Mouse (Mus musculus): Measurements from ENCODE around the gene Cox7b.
"Not testable (repeated sequence)": the region's sequence is repeated elsewhere in the genome, so short reads cannot be mapped to it uniquely, and the experiment has no call there.

The Cox7b gene

DNA sequence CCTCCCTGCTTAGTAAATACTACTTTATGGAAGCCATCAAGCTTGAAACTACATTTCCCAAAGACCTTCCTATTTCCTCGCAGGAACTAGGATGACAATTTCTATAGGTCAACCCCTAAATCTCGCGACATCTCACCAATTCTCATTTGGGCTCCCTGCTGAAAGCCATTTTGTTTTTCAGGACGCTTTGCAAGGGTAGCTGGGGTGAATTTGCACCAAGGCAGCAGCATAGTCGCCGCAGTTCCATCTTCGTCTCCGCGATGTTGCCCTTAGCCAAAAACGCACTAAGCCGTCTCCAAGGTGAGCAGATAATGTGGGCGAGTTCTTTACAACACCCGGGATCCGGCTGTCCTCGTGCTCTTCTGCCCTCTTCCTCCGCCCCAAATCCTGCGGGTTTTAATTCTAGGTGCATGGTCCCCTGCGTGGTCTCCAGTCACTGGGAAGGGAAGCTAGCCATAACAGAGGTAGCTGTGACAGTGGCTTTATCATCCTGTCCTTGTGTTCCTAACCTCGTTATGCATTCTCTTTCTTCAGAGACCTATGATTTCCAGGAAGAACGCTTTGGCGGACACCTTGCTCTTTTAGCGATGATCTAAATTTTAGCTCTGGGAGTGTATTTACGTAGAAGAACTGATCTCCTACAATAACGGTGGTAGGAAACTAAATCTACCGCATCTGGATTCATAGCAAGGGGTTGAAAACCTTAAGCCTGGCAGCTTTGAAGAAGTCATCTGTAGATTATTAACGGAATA is at the start of gene Cox7b:
Gene Cox7b (plus strand): TSS at position 130 of the 752 bp plus-strand sequence.
- DNase-seq (ENCODE audit: low spot score in 2 of 2): peak; percentile 78 to 84

GRCm38 (mm10) chrX:106001605-106002004 is 13.9 kb upstream of the Cox7b start:
- no peak for DNase-seq (ENCODE audit: low spot score in 2 of 2)

DNA sequence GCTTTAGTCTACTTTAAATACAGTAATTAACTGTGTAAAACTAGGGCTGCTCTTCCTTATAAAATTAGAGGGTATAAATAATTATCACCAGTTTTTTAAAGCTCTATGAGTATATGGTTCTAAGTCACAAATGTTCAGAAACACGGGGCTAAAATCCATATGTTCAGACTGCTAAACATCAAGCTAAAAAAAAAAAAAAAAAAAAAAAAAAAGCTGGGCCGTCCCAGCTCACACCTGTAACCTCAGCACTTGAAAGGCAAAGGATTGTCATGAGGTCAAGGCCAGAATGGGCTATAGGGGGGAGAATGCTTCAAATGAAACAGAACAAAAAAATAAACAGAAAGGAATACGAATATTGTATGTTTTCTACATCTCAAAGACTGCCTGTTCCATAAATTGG is 4.7 kb upstream of the Cox7b start:
- DNase-seq (ENCODE audit: low spot score in 2 of 2): no peak

- DNase-seq (ENCODE audit: low spot score in 2 of 2): peak; percentile 84 to 89
Measured at GRCm38 (mm10) chrX:106011465-106012159, 3.9 kb upstream of the Cox7b start, which contains the start of gene Magt1. Magt1 (minus strand) TSS chrX:106011906.

GRCm38 (mm10) chrX:106012559-106012958 is 2.9 kb upstream of the Cox7b start:
- DNase-seq (ENCODE audit: low spot score in 2 of 2): no peak

GRCm38 (mm10) chrX:106013217-106013616 is 2.3 kb upstream of the Cox7b start:
- peak; percentile 49 to 71 for DNase-seq (ENCODE audit: low spot score in 2 of 2)

- DNase-seq (ENCODE audit: low spot score in 2 of 2): not testable (repeated sequence)
Measured at GRCm38 (mm10) chrX:106014741-106015377, 641 bp upstream of the Cox7b start.

- DNase-seq (ENCODE audit: low spot score in 2 of 2): no peak
Measured at GRCm38 (mm10) chrX:106017102-106017501, 1.6 kb downstream of the Cox7b start.

- DNase-seq (ENCODE audit: low spot score in 2 of 2): no peak
Measured at GRCm38 (mm10) chrX:106017516-106017915, 2.0 kb downstream of the Cox7b start.

- DNase-seq (ENCODE audit: low spot score in 2 of 2): peak; percentile 92 to 93
Measured at GRCm38 (mm10) chrX:106026418-106027342, 11.2 kb downstream of the Cox7b start, which contains the start of gene Atp7a. Atp7a (plus strand) TSS chrX:106027276.

DNA sequence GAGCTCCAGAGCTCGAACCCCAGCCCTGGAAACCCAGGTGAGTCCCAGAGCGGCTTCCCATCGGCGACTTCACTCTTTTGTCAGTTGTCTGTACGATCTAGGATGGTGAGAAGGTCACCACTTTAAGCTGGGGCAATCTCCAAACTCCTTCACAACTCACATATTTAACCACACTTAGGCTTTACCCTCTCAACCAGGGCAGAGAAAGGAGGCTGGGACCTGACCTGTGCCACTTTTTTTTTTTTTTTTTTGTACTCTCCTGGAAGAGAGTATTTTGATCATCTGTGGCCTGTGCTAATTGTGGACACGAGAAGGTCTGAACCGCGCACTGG is 11.8 kb downstream of the Cox7b start:
- DNase-seq (ENCODE audit: low spot score in 2 of 2): no peak

DNA sequence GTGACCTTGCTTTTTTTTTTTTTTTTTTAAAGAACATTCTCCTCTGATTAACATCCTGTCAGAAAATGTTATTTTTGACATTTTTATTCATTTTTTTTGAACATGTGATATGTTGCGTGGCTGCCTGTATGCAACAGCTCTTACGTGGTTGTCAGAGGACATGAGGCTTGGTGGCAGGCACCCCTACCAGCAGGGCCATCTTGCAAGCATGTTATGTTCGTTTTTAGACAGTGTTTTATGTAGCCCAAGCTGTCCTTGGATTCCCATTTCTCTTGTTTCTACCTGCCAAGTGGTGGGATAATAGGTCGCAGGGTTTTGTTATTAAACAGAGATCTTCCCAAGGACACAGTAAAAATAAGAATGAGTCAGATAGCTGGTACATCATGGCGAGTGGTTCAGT is 14.7 kb downstream of the Cox7b start:
- DNase-seq (ENCODE audit: low spot score in 2 of 2): no peak

DNA sequence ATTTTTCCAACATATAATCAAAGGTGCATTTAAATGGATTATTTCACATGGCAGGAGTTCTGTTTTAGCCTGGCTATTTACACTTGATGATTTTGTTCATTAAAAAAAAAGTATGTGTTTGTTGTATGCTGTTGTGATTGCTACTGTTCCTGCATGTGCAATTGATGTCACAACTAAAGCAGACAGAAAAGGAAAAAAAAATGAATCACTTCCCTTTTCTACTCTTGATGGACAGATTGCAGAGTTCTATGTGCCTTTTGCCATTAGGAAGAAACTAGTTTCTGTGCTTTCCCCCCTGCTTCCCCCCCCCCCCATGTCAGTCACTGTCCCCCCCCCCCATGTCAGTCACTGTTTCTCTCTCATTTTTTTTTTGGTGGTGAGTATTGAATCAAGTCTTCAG is 15.6 kb downstream of the Cox7b start:
- no peak for DNase-seq (ENCODE audit: low spot score in 2 of 2)

GRCm38 (mm10) chrX:106035727-106036126 is 20.2 kb downstream of the Cox7b start:
- DNase-seq (ENCODE audit: low spot score in 2 of 2): no peak

DNA sequence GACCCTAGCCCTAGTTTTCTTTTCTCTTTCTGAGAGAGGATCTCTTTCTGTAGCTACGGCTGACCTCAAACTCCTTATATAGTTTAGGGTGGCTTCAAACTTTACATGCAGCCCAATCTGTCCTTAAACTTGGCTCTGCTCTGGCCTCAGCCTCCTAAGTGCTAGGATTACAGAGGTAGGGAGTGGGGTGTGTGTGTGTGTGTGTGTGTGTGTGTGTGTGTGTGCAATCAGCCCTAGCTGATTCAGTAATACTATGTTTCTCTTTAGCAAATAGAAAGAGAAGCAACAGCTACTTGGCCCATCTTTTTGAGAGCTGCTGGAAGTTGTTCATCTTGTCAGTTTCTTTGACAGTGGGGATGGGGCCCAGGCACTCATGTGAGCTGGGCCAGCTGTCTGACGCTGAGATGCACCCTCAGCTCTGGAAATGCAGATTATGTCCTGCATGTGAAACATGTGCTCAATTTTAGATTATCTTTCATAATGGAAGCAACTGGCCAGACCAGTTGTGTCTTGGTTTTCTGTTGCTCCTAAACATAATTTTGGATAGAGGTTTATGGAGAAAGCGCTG is 21.8 kb downstream of the Cox7b start:
- DNase-seq (ENCODE audit: low spot score in 2 of 2): no peak

DNA sequence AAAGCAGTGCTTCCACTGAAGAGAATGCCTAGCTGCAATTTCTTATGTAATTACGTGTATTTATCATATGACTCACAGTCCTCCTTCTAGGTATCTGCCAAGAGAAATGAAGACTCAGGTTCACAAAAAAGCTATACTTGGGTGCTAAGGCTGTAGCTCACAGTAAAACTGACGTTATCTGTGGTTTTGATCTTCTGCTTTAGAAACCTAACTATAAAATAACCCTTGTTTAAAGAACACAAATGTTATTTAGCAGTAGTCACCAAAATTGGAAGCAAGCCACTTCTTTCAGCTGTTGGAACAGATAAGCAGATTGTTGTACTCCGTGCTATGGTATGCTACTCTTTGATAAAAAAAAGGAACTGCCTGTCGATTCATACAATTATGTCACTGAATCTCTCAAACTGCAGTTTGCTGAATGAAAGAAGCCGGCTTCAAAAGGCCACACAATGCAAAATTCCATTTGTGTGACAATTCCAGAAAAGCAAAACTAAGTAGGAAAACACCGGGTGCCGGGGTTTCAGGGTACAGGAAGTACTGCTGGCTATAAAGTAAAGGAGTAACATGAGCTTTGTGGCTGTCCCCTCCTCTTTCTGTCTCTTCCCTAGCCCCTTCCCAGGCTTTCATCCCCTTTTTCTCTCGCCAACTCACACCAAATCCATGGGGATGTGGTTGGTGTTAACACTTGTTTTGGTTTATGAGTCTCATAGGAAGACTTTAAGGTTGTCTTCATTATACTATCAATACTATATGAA is 28.5 kb downstream of the Cox7b start:
- peak in 1 of 2 experiments; percentile 23 for DNase-seq (ENCODE audit: low spot score in 2 of 2)

DNA sequence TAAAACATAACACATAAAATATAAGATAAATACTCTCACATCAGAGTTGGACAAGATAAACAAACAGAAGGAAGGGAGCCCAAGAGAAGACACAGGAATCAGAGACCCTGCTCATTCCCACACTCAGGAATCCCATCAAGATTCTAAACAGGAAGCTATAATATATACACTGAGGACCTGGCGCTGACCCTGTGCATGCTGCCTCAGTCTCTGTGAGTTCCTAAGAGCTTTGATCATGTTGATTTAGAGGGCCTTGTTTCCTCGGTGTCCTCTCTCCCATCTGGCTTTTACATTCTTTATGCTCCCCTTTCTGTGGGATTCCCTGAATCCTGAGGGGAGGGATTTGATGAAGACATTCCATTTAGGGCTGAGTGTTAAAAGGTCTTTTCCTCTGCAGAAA is 30.0 kb downstream of the Cox7b start:
- no peak for DNase-seq (ENCODE audit: low spot score in 2 of 2)

GRCm38 (mm10) chrX:106045928-106046327 is 30.4 kb downstream of the Cox7b start:
- DNase-seq (ENCODE audit: low spot score in 2 of 2): no peak

DNA sequence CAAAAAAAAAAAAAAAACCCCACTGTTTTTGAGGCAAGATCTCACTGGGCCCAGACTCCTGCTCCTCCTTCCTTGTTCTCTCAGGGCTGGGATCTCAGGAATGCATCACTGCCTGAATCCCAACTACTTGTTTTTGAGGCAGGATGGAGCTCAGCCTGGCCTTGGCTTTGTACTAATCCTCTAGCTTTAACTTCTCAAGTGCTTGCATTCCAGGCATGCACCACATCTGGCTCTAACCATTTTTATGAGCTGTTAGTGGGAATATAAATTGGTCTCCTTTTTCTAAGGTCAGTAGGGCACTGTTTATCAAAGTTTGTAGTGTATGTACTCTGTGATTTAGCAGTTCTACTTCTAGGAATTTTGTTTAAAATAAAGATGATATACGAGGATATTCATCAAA is 32.7 kb downstream of the Cox7b start:
- DNase-seq (ENCODE audit: low spot score in 2 of 2): no peak

All from spleen, postnatal 4 days (tissue).